Mouse (Mus musculus): ENCODE data around the gene Med7.
"Not testable (repeated sequence)": the region's sequence is repeated elsewhere in the genome, so short reads cannot be mapped to it uniquely, and the experiment has no call there.

The Med7 gene

GRCm38 (mm10) chr11:46436760-46437458 is at the start of gene Med7:
Gene Med7 (plus strand): TSS chr11:46436925.
- peak; percentile 91 to 96 for DNase-seq (ENCODE audit: low spot score in 2 of 2)

GRCm38 (mm10) chr11:46387061-46387460 is 49.7 kb upstream of the Med7 start:
- DNase-seq (ENCODE audit: low spot score in 2 of 2), result no peak

DNA sequence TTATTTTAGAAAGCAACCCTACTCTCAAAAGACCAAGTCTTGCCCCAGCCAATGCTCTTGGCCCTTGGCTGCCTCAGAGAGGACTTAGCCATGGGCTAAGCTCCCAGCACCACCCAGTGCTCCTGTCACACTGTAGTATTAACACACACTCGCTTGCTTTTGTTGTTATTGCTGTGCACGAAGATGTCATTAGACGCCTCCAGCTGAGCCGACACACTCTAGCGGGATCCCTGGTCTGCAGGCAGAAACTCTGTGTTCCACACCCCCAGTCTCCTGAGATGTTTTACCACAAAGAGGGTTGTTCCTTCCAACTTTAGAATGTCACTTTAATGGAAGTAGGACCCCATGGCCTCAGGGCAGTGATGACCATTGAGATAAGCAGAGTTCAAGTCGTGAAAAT is 48.3 kb upstream of the Med7 start:
- DNase-seq (ENCODE audit: low spot score in 2 of 2), result no peak

GRCm38 (mm10) chr11:46389336-46390117 is 47.2 kb upstream of the Med7 start, which contains the start of gene Itk:
Gene Itk (minus strand): TSS chr11:46389515.
- DNase-seq (ENCODE audit: low spot score in 2 of 2), result no peak

GRCm38 (mm10) chr11:46390621-46391020 is 46.1 kb upstream of the Med7 start:
- no peak for DNase-seq (ENCODE audit: low spot score in 2 of 2)

- no peak for DNase-seq (ENCODE audit: low spot score in 2 of 2)
Observed at GRCm38 (mm10) chr11:46392890-46393289, 43.8 kb upstream of the Med7 start.

DNA sequence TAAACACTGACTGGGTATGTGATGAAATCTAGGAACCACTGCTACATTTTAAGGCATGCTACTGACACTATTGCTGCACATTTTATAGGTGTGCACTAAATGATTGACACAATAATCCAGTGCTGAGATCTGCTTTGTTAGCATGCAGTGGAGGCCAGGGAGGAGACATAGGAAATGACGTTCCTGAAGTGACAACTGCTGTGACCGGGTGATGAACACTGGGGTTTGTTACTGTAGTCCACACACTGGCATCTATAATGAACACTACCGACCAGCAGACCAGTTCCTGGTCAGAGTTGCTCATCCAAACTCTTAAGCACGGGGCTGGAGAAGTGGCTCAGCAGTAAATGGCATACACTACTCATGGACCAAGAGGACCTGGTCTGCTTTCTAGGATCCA is 43.3 kb upstream of the Med7 start:
- no peak for DNase-seq (ENCODE audit: low spot score in 2 of 2)

- DNase-seq (ENCODE audit: low spot score in 2 of 2), result no peak
Observed at GRCm38 (mm10) chr11:46395088-46395487, 41.6 kb upstream of the Med7 start.

- no peak for DNase-seq (ENCODE audit: low spot score in 2 of 2)
Observed at GRCm38 (mm10) chr11:46395698-46396097, 41.0 kb upstream of the Med7 start.

DNA sequence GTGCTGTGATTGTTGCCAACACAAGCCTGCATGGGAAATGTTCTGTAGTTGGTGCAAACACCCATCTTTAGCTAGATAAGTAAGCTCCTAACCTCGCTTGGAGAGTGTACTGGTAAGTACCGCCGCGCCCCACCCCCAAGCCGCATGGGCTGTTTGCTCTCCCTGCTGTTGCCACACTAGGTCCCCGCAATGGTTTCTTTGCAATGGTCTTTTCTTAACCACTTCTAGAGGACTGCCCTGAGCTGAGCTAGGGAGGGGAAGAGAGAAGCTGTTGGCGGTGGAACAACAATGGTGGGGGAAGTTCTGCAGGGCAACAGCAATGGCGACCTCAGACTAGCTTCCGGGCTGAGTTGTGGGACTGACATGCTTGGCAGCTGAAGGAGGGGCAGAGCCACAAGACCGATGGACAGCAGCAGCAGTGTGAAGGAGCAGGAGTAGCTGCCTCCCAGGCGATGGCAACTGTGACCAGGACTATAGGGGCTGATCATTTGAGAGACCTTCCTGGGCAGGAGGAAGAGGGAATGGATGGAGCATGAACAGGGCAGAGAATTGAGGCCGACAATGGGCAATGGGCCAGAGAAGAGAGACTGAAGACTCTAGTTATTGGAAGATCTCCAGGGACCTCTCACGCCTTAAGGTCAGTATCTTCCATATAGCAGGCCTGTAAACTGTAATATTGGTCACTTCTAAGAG is 40.4 kb upstream of the Med7 start, which contains the start of gene Fam71b:
Fam71b (plus strand) TSS at position 393 of the 693 bp plus-strand sequence.
- DNase-seq (ENCODE audit: low spot score in 2 of 2), result no peak

DNA sequence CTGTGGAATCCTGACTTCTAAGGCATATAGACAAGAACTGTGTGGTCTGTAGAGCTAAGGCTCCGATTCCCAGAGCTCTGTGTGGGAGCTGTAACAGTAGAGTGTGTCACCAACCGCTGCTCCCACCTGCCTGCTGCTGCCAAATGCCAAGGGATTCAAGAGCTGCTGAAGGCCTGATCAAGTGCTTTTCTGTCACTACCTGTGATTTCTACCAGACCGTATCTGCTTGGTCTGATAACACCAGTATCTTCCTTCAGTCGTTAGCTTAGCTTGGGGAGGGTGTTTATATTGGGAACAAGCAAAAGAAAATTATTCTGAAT is 39.9 kb upstream of the Med7 start:
- DNase-seq (ENCODE audit: low spot score in 2 of 2), result peak; percentile 8 to 27

DNA sequence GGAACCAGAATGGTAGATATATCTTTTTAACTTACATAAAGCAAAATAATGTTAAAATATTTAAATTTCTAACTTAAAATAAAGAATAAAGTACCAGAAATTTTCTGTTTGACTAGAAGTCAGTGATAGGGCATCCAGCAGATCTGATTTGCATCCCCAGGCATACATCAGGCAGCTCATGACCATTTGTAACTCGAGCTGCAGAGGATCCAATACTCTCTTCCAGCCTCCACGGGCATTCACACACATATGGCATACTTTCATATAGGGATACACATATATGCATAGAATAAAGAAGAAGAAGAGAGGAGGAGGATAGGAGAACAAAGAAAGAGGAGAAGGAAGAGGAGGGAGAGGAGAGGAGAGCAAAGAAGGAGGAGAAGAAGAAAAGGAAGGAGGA is 38.8 kb upstream of the Med7 start:
- no peak for DNase-seq (ENCODE audit: low spot score in 2 of 2)

GRCm38 (mm10) chr11:46398473-46398872 is 38.3 kb upstream of the Med7 start:
- DNase-seq (ENCODE audit: low spot score in 2 of 2), result no peak

DNA sequence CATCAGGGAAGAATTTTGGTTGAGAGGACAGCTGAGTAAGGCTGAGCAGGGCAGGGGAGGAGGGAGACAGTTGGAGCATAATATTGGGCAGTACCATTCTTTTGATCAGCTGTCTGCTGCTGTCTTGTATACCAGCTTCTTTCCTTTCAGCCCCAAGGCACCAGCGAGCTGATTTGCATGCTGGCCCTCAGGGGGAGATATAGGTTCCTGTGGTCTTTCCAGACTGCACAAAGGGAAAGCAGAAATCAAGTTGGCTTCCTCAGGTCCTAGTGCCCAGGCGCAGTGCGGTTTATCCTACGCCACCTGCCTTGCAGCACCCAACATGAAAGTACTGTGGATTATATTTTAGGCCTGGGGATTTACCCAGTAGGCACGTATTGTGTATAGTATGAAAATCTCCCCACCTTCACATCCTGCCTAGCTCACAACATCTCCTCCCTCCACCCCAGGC is 37.8 kb upstream of the Med7 start:
- no peak for DNase-seq (ENCODE audit: low spot score in 2 of 2)

GRCm38 (mm10) chr11:46401555-46401954 is 35.2 kb upstream of the Med7 start:
- DNase-seq (ENCODE audit: low spot score in 2 of 2), result no peak

DNA sequence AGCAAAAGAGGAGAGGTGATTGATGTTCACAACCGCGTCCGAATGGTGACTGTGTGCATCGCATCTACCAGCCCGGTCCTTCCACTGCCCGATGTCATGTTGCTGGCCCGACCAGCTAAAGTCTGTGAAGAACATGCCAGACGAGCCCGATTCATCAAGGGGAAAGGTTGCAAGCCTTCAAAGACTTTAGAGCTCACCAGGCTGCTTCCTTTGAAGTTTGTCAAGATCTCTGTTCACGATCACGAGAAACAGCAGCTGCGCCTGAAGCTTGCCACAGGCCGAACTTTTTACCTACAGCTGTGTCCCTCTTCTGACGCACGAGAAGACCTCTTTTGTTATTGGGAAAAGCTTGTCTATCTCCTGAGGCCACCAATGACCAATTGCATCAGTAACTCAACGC is 31.7 kb upstream of the Med7 start:
- no peak for DNase-seq (ENCODE audit: low spot score in 2 of 2)

GRCm38 (mm10) chr11:46406721-46407120 is 30.0 kb upstream of the Med7 start:
- DNase-seq (ENCODE audit: low spot score in 2 of 2), result no peak

DNA sequence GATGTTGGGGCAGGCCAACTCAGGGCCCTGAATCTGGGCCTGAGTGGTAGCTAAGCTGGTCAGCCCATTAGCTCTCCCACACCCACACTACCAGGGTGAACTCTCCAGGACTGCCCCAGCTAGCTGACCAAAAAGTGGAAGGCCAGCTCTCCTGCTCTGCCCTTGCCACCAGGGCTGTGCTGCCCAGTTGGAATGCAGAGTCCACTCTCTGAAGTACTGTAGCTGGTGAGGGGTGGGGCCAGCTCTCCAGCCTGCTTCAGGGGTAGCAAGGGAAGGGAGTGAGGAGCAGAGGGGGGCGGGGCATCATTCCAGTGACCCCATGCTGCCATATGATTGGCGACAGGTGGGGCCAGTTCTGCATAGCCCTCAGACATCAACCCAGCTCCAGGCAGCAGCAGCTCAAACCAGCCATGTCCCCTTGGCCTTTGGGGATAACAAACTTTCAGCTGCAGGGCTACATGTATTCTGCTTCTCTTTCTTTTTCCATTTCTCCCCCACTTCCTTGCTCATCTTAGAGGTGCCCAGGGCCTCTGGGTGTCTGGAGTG is 26.6 kb upstream of the Med7 start:
- no peak for DNase-seq (ENCODE audit: low spot score in 2 of 2)

DNA sequence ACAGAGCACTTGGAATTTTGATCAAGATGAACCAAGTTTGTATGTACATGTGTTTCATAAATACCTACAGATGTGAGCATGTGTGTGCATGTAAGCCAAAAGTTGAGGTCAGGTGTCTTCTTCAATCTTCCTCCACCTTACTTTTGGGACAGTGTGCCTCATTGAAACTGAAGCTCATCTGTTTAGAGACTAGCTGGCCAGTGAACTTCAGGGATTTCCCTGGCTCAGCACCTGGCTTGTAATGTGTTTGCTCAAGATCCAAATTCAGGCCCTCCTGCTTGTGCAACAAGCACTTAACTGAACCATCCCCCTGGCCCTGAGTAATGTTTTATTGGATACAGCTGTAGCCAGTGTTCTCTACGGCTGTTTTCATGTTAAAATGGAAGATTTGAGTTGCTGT is 18.3 kb upstream of the Med7 start:
- no peak for DNase-seq (ENCODE audit: low spot score in 2 of 2)

DNA sequence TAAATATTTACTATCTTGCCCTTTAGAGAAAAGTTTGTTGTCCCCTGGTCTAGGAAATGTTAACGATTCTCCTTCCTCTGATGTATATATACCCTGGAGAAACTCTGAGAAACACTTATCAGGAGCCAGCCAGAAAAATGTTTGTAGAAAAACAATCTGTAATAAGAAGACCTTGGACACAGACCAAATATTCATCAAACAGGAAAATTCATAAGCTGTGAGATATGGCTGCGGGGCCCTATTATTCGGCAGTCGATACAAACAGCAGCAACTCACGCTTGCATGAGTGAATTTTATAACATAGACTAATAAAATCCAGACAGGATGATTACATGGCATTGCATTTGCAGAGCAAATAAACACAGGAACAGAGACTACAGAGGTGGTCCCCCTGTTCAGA is 17.9 kb upstream of the Med7 start:
- no peak for DNase-seq (ENCODE audit: low spot score in 2 of 2)

DNA sequence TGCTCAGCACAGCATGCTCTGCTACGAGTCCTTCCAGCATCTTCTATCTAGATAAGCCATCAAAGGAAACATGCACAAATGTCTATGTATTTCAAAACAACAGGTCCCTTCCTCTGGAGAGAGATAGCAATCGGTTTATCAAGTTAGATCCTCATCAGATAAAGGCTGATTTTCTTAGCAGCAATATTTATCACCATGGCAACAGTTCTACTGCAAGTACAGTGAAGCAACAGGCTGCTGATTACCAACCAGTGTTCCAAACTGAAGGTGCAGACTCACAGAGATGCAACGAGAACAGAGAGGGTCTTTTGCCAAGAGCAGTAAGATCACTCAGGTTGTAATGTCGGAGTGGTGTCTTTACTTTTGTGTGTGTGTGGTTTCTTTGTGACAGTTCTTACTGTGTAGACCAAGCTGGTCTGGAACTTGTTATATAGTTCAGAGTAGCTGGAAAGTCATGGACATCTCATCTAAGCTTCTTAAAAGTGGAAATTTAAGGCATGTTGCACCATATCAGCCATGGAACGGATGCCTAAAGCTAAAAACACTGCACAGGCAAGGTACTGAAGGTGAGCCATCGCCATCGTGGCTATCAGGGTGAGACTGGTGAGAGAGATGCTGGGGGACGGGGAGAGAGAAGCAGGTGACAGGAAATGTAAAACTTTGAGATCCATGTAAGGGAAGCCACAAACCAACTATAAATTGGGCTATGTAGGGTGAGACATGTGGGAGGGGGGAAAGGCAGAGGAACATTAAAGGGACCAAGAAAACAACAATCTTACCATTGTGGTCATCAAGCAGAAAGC is 15.4 kb upstream of the Med7 start:
- no peak for DNase-seq (ENCODE audit: low spot score in 2 of 2)

DNA sequence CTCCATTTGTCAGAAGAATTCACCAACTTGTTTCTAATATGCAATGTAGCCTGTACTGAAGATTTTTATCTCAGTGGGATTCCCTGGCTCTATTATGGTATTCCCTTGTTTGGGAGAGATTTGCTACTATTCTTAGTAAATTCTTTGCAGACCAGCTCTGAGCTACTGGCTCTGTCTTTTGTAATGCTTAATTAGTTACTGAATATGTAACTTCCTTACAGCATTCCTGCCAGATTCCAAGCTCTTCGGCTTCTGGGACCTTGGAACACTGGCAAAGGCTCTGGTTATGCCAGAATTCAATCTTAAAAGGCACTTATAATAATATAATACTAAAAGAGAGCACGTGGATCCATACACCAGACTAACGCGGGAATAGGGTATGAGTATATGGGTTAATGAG is 8.6 kb upstream of the Med7 start:
- not testable (repeated sequence) for DNase-seq (ENCODE audit: low spot score in 2 of 2)

All from frontal cortex, postnatal 36 days (tissue).